Mouse (Mus musculus) MEL-GATA-1-ER (cell line): Measurements from ENCODE around the gene Trmt2b.
"Not testable (repeated sequence)": the region's sequence is repeated elsewhere in the genome, so short reads cannot be mapped to it uniquely, and the experiment has no call there.

Experiments used
- DNase-seq: peaks from one replicate; pipeline ENCODE4 v3.0.0-alpha.2; 2012; ENCODE audit warnings: low read depth; ENCODE audit errors: extremely low read depth

The Trmt2b gene

GRCm38 (mm10) chrX:134220618-134221017 is 56.2 kb downstream of the Trmt2b start:
- DNase-seq: no peak

GRCm38 (mm10) chrX:134218161-134218560 is 58.6 kb downstream of the Trmt2b start:
- no peak for DNase-seq

GRCm38 (mm10) chrX:134211151-134211642 is 65.6 kb downstream of the Trmt2b start:
- no peak for DNase-seq

- peak; percentile 43 for DNase-seq
Measured at GRCm38 (mm10) chrX:134208491-134208890, 68.3 kb downstream of the Trmt2b start.

- DNase-seq: not testable (repeated sequence)
Measured at GRCm38 (mm10) chrX:134187201-134187600, 89.6 kb downstream of the Trmt2b start, which contains the start of gene Arl13a. Arl13a (plus strand) TSS chrX:134187501.

GRCm38 (mm10) chrX:134174699-134175098 is 102.1 kb downstream of the Trmt2b start:
- DNase-seq: peak; percentile 26
